Mouse (Mus musculus): ENCODE measurements around the gene Cdk15.
A peak's percentile ranks its signal among the peaks of the same experiment; 100 is the strongest.

Gene Cdk15

DNA sequence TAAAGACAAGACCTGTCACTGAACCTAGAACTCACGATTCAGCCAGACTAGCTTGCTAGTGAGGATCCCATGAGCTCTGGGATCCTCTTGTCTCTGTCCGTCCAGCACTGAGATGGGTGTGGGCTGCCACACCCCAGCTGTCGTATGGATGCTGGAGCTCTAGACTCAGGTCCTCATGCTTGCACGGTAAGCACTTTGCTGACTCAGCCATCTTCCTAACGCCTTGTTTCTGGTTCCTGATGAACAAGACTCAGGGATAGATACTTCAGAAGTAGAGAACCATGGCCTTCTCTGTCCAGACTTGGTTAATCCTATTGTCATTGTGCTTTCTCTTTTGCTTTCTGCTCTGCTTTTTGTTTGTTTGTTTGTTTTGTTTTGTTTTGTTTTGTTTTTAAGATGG lies 29.2 kb downstream of the Cdk15 start:
- DNase-seq (ENCODE audit: low spot score) = no peak

DNA sequence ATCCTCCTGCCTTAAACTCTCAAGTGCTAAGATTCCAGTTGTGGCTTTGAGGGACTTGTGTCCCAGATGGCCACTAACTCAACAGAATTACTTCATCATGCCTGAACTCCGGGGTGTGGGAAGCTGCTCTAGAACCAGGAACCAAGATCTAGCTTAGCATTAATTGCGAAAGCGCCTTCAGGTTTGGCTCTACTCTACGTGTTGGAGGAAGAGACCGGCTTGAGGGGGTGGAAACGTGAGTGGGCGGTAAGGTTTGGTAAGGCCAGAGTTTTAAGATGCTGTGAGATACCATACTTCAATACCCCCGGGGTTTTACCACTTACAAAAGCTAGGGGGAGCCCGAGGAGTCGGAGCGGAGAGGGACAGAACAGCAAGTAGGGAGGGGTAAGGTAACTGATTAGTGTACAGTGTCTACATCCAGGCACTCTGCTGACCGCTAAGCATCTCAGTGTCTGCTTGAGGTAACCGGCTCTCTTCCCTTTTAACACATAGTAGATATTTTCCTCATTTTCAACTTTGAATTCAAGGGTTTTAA lies 29.7 kb downstream of the Cdk15 start:
- no peak for DNase-seq (ENCODE audit: low spot score)

DNA sequence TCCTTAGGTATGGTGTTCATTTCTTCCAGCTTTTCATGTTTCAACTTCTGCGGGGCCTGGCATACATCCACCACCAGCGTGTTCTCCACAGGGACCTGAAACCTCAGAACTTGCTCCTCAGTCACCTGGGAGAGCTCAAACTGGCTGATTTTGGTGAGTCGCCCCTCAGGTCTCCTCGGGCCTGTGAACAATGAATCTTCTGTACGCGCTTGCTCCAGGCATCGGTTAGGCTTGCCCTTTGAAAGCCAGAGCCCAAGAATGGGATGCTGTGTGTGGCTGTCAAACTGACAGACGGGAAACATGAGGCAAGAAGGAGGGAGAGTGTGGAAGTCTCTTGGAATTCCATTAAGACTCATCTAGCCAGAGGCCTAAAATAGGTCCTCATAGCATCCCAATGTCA lies 31.0 kb downstream of the Cdk15 start:
- no peak for DNase-seq (ENCODE audit: low spot score)

GRCm38 (mm10) chr1:59291652-59292051 lies 34.9 kb downstream of the Cdk15 start:
- no peak for DNase-seq (ENCODE audit: low spot score)

DNA sequence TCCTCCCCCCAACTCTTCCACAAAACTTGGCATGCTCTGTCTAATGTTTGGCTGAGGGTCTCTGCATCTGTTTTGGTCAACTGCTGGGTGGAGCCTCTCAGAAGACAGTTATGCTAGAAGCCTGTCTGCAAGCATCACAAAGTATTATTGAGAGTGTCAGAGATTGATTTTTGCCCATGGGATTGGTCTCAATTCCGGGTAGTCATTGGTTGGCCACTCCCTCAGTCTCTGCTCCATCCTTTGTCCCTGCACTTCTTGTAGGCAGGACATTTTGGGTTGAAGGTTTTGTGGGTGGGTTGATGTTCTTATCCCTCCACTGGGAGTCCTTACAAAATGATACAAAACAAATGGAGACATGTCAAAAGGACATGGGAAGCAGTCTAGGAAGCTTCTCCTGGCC lies 39.1 kb downstream of the Cdk15 start:
- no peak for DNase-seq (ENCODE audit: low spot score)

- DNase-seq (ENCODE audit: low spot score) = no peak
These were observed 40.5 kb downstream of the Cdk15 start for GRCm38 (mm10) chr1:59297167-59297566.

DNA sequence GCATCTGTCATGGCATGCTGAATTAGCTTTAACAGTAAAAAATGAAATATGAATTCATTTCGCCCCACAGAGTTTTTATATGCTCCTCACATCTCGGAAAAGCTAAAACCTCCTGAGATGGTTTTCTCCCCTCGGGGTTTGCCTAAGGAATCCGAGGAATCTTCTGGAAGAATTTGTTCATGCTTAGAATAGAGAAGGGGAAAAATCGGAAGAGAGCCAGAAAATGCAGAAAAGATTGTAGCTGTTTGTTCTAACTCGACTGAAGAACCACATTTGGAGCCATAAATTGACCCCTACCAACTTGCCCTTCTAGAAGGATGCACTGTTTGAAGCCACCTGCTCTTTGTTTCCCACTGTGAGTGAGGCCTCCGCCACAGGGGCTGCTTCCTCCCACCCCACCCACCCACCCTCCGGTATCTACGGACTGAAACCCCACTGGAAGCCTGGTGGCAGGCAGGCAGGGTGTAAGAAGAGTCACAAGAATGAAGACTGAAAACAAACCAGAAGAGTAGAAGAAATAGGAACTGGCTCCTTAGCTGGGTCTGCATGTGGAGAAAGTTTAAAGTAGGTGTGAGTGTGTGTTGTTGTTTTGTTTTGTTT lies 41.9 kb downstream of the Cdk15 start:
- DNase-seq (ENCODE audit: low spot score) = no peak

DNA sequence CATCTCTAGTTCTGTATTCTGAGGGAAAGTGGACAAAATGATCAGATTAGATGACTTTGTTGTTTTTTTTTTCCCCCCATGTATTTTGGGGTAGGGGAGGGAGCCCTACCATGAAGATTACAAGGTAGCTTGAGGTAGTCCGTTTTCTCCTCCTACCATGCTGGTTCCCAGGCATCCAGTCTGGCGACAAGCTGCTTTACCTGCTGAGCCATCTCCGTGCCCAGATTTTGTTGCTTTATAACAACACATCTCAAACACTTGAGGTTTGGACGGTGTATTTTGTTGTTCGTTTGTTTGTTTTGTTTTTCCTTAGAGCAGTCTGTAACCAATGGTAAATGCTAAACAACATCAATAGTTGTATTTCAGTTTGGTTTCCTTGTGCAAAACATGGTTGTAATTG lies 50.6 kb downstream of the Cdk15 start:
- DNase-seq (ENCODE audit: low spot score) = no peak

- DNase-seq (ENCODE audit: low spot score) = no peak
These were observed 54.7 kb downstream of the Cdk15 start for GRCm38 (mm10) chr1:59311292-59311885.

DNA sequence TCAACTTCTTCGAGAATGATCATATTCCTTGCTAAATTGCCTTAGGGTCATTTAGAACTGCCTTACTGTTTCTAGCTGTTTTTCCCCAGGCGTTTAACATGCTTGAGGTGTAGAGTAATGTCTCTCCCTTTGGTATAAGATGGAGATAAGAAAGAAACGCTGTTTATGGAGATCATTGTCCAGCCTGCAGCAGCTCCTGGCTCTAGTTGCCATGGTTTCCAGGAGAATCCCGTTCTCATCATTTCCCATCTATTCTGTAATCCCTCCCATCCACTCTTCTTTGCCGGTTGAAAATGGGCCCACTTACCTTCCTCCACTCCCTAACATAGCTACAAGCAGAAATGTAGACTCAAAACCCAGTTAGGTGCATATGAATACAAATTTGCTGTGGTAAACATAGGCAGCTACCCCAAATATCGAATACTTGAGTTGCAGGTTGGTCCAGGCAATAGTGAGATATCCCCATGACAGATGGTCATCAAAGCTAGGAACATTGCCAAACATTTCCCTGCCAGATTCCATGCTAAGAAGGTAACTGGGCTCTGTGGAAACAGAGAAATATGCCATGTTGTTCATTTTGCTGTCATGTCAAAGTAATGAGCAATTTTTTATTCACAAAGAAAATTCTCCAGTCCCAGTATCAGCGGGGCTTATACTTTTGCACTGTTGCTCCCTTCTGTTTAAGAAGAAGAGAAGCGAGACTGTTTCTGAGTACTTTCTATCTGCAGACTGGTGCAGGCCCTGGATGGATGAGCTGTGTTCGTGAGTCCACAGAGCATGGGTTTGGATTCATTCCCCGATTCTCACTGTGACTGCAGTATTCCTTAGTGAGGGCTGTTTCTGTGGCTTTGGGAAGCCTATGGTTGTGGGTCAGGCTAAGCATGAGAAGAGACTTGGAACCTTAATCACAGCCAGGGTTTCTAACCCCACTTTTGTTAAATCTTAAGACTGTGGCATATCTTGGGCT lies 55.8 kb downstream of the Cdk15 start:
- DNase-seq (ENCODE audit: low spot score) = no peak

DNA sequence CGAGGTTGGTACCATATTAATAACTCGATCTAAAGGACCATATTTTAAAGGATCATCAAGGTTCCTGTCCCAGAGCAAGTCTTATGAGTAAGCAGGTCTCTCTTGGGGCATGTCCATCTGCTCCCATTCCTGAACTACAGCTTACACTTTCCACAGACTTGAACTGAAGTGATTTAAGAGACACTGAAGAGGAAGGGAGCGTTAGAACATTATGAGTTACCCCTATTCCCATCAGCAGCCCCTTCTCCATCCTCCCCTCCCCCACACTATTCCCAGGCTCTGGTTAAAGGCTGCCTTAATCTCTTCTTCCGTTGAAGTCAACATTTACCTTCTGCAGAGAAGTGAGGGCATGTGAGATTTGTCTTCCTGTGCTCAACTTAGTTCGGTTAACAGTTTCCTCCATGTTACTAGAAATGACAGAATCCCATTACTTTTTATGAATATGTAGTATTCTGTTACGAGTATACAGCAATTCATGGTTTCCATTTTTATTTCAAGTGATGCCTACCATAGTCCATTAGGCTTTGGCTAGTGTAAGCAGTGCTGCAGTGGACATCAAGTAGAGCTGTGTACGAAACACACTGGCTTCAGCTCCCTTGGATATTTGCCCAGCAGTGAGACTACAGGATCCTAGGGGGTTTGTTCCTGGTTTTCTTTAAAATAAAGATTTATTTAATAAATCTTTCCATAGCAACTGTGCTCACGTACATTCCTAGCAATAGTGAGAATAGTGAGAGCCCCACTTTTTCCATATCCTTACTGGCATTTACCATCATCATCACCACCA lies 56.6 kb downstream of the Cdk15 start:
- DNase-seq (ENCODE audit: low spot score) = no peak

DNA sequence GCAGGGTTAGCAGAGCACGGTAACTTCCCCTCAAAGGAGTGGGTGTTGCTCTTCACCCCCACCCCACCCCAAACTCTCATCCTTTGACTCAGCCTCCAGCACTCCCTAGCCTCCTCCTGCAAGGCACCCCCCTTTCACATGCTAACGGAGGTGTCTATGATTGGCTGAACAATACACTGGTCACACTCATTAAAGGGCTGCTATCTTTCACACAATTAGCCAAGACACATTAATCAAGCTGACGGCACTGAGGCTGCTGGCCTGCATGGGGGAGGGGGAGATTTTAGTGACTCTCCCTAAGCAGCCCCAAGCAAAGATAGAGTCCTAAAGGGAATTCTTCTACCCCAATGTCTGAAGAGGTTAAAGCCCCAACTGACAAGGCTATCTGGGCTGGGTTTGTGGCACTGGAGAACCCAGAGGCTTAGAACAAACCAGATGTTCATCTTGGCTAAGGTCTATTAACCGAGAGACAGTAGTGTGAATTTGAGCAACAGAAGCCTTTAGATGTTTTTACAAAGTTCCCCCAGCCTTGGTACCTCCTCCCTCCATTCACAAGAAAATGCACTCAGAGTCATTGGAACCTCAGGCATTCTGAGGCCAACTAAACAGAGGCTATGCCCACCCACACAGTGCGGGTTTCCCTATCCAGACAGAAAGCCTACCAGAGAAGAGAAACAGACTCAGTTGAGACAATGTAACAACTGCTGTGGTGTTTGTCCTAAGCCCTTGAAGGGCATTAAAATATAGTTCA lies 58.5 kb downstream of the Cdk15 start:
- DNase-seq (ENCODE audit: low spot score) = no peak

- no peak for DNase-seq (ENCODE audit: low spot score)
These were observed 59.3 kb downstream of the Cdk15 start for GRCm38 (mm10) chr1:59316031-59316385.

- peak; percentile 41 for DNase-seq (ENCODE audit: low spot score)
These were observed 59.8 kb downstream of the Cdk15 start for GRCm38 (mm10) chr1:59316386-59317051.

DNA sequence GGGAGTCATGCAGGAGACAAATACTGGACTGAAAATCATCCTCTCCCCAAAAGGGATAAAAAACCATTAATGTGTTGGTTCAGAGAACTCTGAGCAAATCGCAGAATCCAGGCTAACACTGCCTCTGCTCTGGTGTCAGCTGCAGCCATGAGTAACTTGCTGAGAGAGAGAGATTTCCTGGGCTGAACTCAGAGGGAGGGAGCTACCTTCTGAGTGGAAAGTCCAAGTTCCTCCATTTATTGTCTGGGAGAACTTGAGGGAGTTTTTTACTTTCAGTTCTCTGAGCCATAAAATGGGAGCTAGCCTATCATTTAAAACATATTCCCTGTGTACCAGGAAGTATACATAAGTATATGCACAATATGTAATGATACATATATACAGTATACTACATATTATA lies 60.7 kb downstream of the Cdk15 start:
- no peak for DNase-seq (ENCODE audit: low spot score)

GRCm38 (mm10) chr1:59318878-59319277 lies 62.2 kb downstream of the Cdk15 start:
- no peak for DNase-seq (ENCODE audit: low spot score)

- no peak for DNase-seq (ENCODE audit: low spot score)
These were observed 64.6 kb downstream of the Cdk15 start for GRCm38 (mm10) chr1:59321076-59321879.

DNA sequence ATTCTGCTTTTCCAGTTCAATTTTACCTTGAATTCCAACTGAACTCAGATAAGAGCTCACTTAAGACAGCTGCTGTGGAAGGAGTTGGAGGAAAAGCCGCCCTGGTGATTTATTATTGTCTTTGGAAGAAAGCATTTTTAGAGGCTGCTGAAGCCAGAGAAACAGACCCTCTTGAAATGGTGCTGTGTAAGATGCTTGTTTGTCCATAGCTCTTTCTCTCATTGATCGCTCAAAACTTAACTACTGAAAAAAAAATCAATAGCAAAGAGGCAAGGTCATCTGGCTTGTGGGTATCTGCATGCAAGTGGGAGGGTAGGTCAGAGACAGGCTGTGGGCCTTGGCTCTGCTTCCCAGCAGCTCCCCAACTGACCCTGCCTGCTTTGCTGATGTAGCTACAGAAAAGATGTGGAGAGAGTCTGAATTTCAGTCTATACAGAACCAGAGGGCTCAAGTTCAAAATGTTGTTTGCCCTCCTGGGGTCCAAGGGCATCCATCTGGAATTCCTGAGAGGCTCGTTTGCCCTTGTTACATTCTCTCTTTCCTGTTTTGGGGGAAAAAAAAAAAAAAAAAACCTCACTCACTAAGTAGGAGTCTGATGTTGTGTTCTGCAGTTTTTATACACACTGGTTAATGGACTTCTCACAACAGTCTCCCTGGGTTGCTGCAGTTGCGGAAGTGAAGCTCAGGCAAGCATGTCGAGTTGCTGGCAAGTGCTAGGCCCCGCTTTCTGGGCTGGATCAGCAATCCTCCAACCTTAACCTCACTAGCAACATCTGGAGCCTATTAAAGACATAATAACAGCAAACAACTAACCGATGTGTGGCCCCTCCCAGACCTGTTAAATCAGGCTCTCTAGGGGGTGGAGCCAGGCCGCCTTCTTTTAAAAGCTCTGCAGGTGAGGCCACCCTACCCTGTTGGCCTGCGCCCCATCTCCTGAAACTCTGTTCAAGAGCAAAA lies 65.5 kb downstream of the Cdk15 start:
- no peak for DNase-seq (ENCODE audit: low spot score)
